Mouse (Mus musculus) forebrain, embryonic 11.5 days (tissue): ENCODE results near the gene Slc25a29. TPM values are rescaled to one million over a fixed set of nuclear protein-coding genes. Genes with fewer than 3 reads are reported as not detected.
A peak's percentile ranks its signal among the peaks of the same experiment; 100 is the strongest.

Source experiments
- ATAC-seq: fragments of 200-750 bp; cut with Nextera tagmentation; replicated peaks from 2 replicates; pipeline ENCODE4 v1.8.0; 2017; ENCODE audit warnings: moderate TSS enrichment; ENCODE audit not compliant: low FRiP score
- DNase-seq: peaks from one replicate; pipeline ENCODE4 v3.0.0-alpha.2; 2017; ENCODE audit warnings: low spot score
- H3K27ac ChIP-seq: fragments of 300-500 bp; sonication (generic); 2 replicates; pipeline ENCODE4 v1.5.1; 2014; ENCODE audit warnings: low read depth, low read length
- H3K27me3 ChIP-seq: fragments of 300-500 bp; sonication (generic); 2 replicates; pipeline ENCODE4 v1.6.1; 2014; ENCODE audit warnings: mild to moderate bottlenecking, low read length, mixed read lengths; ENCODE audit not compliant: control insufficient read depth, insufficient read depth
- H3K36me3 ChIP-seq: fragments of 300-500 bp; sonication (generic); 2 replicates; pipeline ENCODE4 v1.6.1; 2014; ENCODE audit warnings: mild to moderate bottlenecking, low read length, moderate library complexity, mixed read lengths; ENCODE audit not compliant: control insufficient read depth, insufficient read depth
- H3K4me1 ChIP-seq: fragments of 300-500 bp; sonication (generic); replicated peaks from 2 replicates; pipeline ENCODE4 v1.6.1; 2014; ENCODE audit warnings: low read length, mixed read lengths; ENCODE audit not compliant: control insufficient read depth, insufficient read depth
- H3K4me2 ChIP-seq: fragments of 300-500 bp; sonication (generic); 2 replicates; pipeline ENCODE4 v1.6.1; 2014; ENCODE audit warnings: low read depth, mild to moderate bottlenecking, low read length, moderate library complexity, mixed read lengths; ENCODE audit not compliant: severe bottlenecking
- H3K4me3 ChIP-seq: fragments of 300-500 bp; sonication (generic); 2 replicates; pipeline ENCODE4 v1.5.1; 2014; ENCODE audit warnings: low read depth, low read length
- H3K9ac ChIP-seq: fragments of 300-500 bp; sonication (generic); 2 replicates; pipeline ENCODE4 v1.6.1; 2014; ENCODE audit warnings: low read length
- H3K9me3 ChIP-seq: fragments of 300-500 bp; sonication (generic); 2 replicates; pipeline ENCODE4 v1.6.1; 2016; ENCODE audit warnings: low read length, mixed read lengths; ENCODE audit not compliant: control insufficient read depth
- WGBS: fragments of 180-500 bp; shearing (Covaris S2); extraction: QIAGEN DNeasy Blood & Tissue Kit; methylation state at CpG from one replicate; pipeline ENCODE4 v1.1.7; 2014; 5-methylcytosine and 5-hydroxymethylcytosine counted together
- polyA plus RNA-seq: library from polyadenylated mRNA; unstranded; fragments of >200 nt; fragmentation: Nextera tagmentation; extraction: Ambion mirVana; gene quantifications from 2 replicates; pipeline ENCODE4 v1.2.1, GENCODE M21; 2014

Slc25a29 gene
- polyA plus RNA-seq, result 13.8 and 14.6 TPM in 2 replicates

DNA sequence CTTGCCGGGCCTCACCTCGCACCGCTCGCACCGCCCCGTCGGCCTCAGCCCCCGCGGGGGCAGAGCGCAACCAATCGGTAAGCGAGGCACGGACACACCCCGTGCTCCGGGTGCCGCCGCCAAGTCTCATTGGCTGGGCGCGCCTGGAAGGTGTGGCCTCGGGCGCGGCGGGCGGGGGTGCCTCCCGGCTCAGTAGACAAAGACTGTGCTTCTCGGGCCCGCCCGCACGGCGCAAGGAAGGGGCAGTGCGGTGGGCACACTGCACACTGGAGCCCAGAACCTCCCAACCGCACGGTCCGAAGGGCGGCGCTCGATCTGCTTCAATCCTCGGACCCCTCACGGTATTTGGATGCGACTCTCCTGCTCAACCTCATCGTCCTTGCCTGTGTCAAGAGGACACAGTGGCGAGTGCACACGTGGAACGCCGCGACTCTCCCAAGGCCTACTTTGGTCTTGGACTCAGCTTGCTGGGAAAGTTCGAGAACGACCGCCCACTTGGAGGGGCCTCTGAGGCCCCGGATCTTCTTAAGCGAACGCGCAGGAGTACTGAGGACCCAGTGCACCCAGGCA lies at the start of gene Slc25a29, which contains the start of gene Slc25a47:
Gene Slc25a29 (minus strand): TSS at position 44 of the 570 bp plus-strand sequence.
Gene Slc25a47 (plus strand): TSS at position 207 of the 570 bp plus-strand sequence.
- under 1% methylated on average over 52 of the region's 53 CpGs for WGBS
- H3K27me3 ChIP-seq, result no peaks in the 10 kb centered on the region
- peaks cover 20% of the 10 kb centered on the region; the same call in 1 of the 2 replicates for H3K4me1 ChIP-seq
- peak within 1 kb of the TSS; percentile 77 for H3K9ac ChIP-seq
- ATAC-seq, result peak; percentile 99
- H3K36me3 ChIP-seq, result no peaks in the 10 kb centered on the region; the same call in 1 of the 2 replicates
- peak within 1 kb of the TSS; percentile 97 for H3K4me2 ChIP-seq
- peak; percentile 99 for DNase-seq
- no peaks in the 10 kb centered on the region for H3K9me3 ChIP-seq
- H3K4me3 ChIP-seq, result peak within 1 kb of the TSS; percentile 63
- H3K27ac ChIP-seq, result peak within 1 kb of the TSS; percentile 68

- Histone ChIP-seq H3K4me2 (no peak overlapping the region), H3K4me1 (no peaks in the 10 kb centered on the region), H3K27me3 (no peaks in the 10 kb centered on the region), H3K36me3 (peaks cover 2% of the 10 kb centered on the region; the same call in 1 of the 2 replicates), H3K9ac (no peak overlapping the region), H3K9me3 (no peaks in the 10 kb centered on the region), H3K4me3 (no peak overlapping the region), H3K27ac (no peak overlapping the region)
- ATAC-seq, result no peak
- DNase-seq, result no peak
- 89% methylated on average over 8 of the region's 8 CpGs for WGBS
These were observed 47.1 kb upstream of the Slc25a29 start for GRCm38 (mm10) chr12:108882776-108883175.

DNA sequence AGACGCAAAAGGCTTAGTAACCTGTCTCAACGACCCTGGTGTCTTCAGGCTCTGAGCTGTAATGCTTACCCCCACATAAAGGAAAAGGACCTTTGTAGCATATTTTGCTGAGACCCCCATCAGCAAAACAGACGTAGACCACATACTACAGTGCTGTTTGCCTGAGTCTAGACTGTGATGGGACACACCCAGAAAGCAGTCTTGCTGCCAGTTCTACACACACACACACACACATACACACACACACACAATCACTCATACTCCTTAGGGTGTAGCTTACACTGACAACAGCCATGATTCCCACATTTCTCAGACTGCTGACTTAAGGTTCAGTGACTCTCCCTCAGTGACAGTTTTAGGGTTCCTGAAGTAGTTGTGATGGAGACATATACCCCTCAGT lies 45.5 kb upstream of the Slc25a29 start:
- H3K36me3 ChIP-seq, result peaks cover 2% of the 10 kb centered on the region; the same call in 1 of the 2 replicates
- DNase-seq, result no peak
- no peaks in the 10 kb centered on the region for H3K9me3 ChIP-seq
- no peak overlapping the region for H3K27ac ChIP-seq
- H3K27me3 ChIP-seq, result no peaks in the 10 kb centered on the region
- no peak overlapping the region for H3K4me3 ChIP-seq
- H3K4me2 ChIP-seq, result no peak overlapping the region
- no peaks in the 10 kb centered on the region for H3K4me1 ChIP-seq
- whole genome bisulfite sequencing, result 85% methylated on average over 3 of the region's 3 CpGs
- ATAC-seq, result no peak
- H3K9ac ChIP-seq, result no peak overlapping the region

DNA sequence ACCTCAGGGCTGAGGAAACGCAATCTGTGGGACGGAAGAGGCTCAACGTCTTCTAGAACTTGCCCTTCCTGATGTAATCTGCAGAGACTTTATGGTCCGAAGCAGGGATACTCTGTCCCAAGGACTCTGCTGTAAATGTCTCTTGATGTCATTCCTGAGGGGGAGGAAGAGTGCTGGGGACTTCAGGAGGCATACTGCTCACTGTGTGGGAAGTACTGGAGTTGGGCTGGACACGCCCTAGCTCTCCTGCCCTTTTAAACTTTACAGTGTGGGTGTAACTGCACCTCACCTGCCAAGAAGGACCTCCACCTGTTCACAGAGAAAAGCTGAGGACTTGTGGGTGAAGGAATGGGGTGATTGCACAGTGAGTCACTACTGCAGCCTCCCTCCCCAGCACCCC lies 44.9 kb upstream of the Slc25a29 start:
- H3K4me1 ChIP-seq, result no peaks in the 10 kb centered on the region
- H3K9ac ChIP-seq, result no peak overlapping the region
- WGBS, result 96% methylated on average over 5 of the region's 5 CpGs
- H3K4me3 ChIP-seq, result no peak overlapping the region
- H3K27me3 ChIP-seq, result no peaks in the 10 kb centered on the region
- H3K36me3 ChIP-seq, result peaks cover 2% of the 10 kb centered on the region; the same call in 1 of the 2 replicates
- no peak overlapping the region for H3K27ac ChIP-seq
- ATAC-seq (no peak), DNase-seq (no peak)
- H3K9me3 ChIP-seq, result no peaks in the 10 kb centered on the region
- no peak overlapping the region for H3K4me2 ChIP-seq

DNA sequence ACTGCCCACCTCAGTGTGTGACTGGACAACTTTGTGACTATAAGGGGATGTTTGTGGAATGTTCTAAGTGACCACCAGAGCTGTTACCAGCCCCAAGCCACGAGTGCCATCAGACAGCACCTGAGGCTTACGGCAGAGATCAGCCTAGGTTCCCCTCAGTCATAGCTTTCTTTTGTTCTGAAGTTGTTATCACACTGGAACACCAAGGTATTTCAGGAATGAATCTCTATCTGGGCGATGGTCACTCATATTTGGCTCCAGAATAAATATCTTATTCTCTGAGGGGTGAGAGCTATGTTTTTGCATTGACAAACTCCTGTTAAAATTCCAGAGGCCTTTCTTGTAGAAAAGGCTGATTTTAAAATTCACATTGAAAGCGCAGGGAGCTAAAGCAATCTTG lies 43.5 kb upstream of the Slc25a29 start:
- WGBS, result 91% methylated on average over 4 of the region's 4 CpGs
- ATAC-seq (no peak), DNase-seq (no peak)
- Histone ChIP-seq H3K9me3 (no peaks in the 10 kb centered on the region), H3K4me3 (no peak overlapping the region), H3K4me2 (no peak overlapping the region), H3K27me3 (no peaks in the 10 kb centered on the region), H3K36me3 (peaks cover 2% of the 10 kb centered on the region; the same call in 1 of the 2 replicates), H3K4me1 (no peaks in the 10 kb centered on the region), H3K9ac (no peak overlapping the region), H3K27ac (no peak overlapping the region)

DNA sequence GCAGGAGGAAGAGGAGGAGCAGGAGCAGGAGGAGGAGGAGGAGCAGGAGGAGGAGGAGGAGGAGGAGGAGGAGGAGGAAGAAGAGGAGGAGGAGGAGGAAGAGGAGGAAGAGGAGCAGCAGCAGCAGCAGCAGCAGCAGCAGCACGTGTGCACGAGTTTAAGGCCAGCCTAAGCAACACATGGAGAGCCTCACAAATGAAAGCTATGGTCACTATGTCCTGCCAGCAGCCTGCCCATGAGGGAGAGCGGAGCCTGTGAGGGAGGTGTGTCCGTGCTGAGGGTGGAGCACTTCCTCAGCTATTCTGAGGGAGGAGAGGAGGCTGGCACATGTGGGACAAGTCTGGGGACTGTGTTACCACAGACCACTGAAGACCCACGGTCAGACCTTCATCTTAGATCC lies 37.4 kb upstream of the Slc25a29 start:
- Histone ChIP-seq H3K36me3 (peaks cover 11% of the 10 kb centered on the region), H3K4me3 (no peak overlapping the region)

DNA sequence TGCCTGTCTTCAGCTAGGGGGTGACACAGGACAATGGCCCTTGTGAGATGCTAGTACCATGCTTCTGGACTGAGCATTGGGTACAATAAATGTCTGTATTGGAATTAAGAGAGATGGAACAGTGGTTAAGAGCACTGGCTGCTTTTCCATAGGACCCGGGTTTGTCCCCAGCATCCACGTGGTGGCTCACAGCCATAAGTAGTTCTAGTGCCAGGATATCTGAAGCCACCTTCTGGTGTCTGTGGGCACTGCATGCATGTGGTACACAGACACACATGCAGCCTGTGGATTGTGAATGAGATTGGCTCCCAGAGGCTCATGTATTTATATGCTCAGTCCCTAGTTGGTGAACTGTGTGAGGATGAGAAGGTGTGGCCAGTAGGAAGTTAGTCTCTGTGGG lies 33.9 kb upstream of the Slc25a29 start:
- Histone ChIP-seq H3K36me3 (peaks cover 11% of the 10 kb centered on the region), H3K27me3 (no peaks in the 10 kb centered on the region), H3K27ac (no peak overlapping the region), H3K9ac (no peak overlapping the region), H3K9me3 (no peaks in the 10 kb centered on the region), H3K4me3 (no peak overlapping the region), H3K4me2 (no peak overlapping the region), H3K4me1 (no peaks in the 10 kb centered on the region)
- 79% methylated on average over 2 of the region's 2 CpGs for WGBS
- DNase-seq (no peak), ATAC-seq (no peak)

More for the DNA sequence above, 37.4 kb upstream of the Slc25a29 start:
- no peak overlapping the region for H3K27ac ChIP-seq
- WGBS, result 87% methylated on average over 5 of the region's 5 CpGs
- H3K9me3 ChIP-seq, result no peaks in the 10 kb centered on the region
- no peaks in the 10 kb centered on the region for H3K4me1 ChIP-seq
- no peak overlapping the region for H3K4me2 ChIP-seq
- ATAC-seq (no peak), DNase-seq (no peak)
- no peaks in the 10 kb centered on the region for H3K27me3 ChIP-seq
- no peak overlapping the region for H3K9ac ChIP-seq

DNA sequence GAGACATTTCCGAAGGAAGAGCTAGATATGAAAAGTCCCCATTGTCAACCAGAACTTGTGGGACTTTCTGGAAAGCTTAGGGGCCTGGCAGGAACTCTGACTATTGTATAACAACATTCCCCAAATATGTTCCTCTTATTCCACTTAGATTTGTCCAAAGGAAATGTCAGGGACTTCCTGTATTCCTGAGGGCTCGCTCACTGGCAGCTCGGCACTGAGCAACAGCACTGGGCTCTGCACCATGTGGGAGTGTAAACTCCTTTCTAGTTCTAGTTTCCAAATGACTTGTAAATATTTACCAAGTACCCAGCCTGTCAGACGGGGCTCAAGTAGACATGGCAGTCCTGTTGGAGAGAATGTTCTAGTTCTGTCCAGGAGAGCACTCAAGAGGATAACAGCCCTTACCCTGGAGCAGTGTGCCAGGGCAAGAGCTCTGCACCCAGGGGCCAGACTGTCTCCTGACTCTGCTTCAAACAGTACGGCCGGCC lies 29.4 kb upstream of the Slc25a29 start:
- peaks cover 9% of the 10 kb centered on the region for H3K36me3 ChIP-seq
- no peak overlapping the region for H3K9ac ChIP-seq
- H3K4me1 ChIP-seq, result no peaks in the 10 kb centered on the region
- 92% methylated on average over 6 of the region's 6 CpGs for WGBS
- H3K27me3 ChIP-seq, result no peaks in the 10 kb centered on the region
- H3K9me3 ChIP-seq, result no peaks in the 10 kb centered on the region
- no peak overlapping the region for H3K4me2 ChIP-seq
- H3K27ac ChIP-seq, result no peak overlapping the region
- DNase-seq, result no peak
- H3K4me3 ChIP-seq, result no peak overlapping the region
- no peak for ATAC-seq

DNA sequence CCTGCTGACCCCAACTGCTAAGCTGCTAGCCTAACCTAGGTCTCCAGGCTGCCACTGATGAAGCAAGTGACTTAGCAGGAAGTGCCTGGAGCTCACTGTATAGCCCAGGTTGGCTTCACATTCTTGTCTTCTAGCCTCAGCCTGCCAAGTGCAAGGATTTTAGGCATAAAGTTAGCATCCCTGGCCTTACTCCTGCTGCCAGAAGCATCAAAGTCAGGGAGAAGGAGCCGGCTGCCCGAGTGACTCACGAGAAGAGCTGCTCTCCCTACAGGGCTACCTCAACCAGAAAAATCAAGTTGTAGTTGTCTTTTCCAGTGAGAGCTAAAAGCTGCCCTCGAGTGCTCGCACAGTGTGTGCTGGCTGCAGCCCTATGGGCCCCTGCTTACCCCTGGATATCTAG lies 22.8 kb upstream of the Slc25a29 start:
- no peaks in the 10 kb centered on the region; the same call in 1 of the 2 replicates for H3K36me3 ChIP-seq
- H3K9me3 ChIP-seq, result no peaks in the 10 kb centered on the region
- no peak overlapping the region for H3K4me2 ChIP-seq
- H3K4me1 ChIP-seq, result no peaks in the 10 kb centered on the region
- no peak overlapping the region for H3K4me3 ChIP-seq
- H3K9ac ChIP-seq, result no peak overlapping the region
- ATAC-seq, result no peak
- DNase-seq, result no peak
- H3K27ac ChIP-seq, result no peak overlapping the region
- WGBS, result 91% methylated on average over 5 of the region's 5 CpGs
- no peaks in the 10 kb centered on the region for H3K27me3 ChIP-seq
